Mouse (Mus musculus): ENCODE measurements around the gene Cryba1.
"Not testable (repeated sequence)": the region's sequence is repeated elsewhere in the genome, so short reads cannot be mapped to it uniquely, and the experiment has no call there.

Gene Cryba1

DNA sequence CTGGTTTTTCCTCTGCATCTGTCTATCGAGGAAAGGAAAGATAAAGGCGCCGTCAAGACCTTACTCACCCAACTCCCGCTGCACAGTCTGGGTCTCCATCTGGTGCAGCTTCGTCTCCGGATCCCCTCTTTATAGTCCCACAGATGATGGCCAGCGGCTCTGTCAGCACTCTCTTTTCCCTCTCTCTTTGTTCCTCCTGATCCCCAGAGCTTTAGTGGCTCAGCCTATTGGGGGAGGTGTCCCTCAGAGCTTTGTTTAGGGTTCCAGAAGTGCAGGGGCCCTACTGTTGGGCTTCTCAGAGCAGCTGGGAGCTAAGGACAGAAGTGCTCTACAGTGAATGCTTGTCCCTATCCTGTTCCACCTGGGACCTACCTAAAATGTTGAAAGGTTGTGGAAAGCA lies at the start of gene Cryba1:
Gene Cryba1 (minus strand): TSS at position 101 of the 400 bp plus-strand sequence.
- in situ Hi-C loops (cut with MboI, MseI) = no loop called here

DNA sequence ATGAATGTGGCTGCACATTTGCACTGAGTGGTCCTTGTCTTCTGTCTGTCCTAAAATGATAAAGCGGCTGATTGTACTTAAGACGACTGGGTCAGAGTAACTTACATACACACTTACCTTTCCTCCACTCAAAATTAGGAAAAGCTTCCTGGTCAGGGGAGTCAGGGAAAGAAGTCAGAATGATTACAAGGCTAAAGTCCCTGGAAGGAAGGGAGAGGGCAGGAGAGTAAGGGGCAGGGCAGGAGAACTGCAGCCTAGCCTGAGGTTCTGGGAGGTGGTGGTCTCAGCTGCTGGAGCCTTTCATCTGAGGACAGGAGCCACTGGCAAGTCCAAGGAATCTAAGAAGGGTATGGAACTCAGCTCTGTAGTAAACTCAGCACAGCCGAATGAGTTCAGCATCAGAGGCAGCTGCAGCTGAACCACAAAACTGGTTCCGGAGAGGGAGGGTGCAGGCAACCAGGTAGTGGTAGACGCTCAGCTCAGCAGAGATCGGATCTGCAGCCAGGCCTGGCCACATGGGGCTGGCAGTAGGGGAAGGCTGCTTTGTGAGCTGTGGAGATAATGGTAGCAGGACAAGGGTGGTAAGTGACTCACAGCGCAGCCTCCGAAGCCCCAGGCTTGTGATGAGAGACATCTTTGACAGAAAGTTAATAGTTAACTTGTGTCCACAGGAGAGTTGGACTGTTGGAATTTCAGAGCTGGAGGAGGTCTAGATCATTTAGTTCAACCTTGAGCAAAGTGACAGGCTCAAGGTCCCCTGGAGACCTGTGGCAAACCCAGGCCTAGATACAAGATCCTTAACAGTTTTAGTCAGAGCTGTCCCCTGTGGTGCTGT lies 47.0 kb upstream of the Cryba1 start:
- in situ Hi-C loops (cut with MboI, MseI) = no loop called here

DNA sequence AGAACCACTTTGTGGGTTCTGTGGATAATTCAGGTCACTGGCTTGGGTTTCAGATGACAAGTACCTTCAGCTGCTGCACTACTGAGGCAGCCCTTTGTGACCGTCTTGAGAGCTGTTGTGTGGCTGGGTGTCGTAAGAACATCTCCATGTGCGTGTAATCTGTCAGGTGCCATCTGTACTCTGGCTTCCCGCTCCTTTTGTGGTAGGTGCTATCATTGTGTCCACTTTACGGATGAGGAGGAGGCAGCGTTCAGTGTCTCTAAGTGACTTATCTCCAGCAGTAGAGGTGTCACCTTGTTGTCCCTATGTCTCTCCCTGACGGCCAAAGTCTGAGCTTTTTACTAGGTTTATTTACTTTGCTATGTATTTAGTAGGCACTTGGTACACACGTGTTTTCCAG lies 45.3 kb upstream of the Cryba1 start:
- in situ Hi-C loops (cut with MboI, MseI) = no loop called here

DNA sequence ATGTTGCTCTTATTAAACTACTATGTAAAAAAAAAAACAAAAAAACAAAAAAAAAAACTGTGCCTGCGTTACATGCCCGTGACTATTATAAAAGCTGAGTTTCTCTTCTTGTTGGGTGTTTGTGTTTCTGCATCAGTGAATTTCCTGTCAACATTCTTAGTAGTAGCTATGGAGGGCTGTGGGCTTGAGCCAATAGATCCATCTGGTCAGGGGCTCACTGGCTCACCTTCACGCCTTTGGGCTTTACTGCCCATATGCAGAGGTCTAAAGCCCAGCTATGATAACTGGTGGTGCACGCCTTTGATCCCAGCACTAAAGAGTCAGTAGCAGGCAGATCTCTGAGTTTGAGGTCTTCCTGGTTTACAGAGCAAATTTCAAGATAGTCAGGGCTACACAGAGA lies 44.4 kb upstream of the Cryba1 start:
- in situ Hi-C loops (cut with MboI, MseI) = no loop called here

DNA sequence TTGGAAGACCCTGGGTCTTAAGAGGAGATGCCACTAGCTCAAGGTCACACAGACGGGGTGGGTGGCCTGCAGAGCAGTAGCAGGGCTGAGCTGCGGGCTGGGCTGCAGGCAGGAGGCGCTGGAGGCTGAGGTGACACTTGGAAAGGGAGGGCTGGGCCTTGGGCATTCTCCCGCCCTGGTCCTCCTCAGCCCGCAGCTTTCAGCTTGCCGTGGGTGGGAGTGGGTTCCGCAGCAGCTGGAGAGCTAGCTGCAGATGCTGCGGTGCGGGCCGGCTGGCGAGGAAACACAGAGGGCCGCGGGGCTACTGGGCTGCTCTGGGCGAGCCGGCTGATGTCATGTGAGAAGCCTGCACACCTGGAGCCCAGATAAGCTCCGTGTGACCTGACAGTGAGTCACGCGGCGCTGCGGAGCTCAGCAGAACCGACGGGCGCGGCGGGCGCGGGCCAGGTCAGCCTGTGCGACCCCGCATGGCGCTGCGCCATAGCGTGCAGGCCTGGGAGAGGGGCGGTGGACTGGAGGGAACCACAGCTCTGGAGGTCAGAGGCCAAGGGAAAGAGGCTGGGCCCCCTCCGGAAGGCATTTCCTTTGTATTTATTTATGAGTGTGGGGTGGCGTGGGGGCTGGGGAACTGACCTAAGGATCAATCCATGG lies 41.4 kb upstream of the Cryba1 start:
- in situ Hi-C loops (cut with MboI, MseI) = no loop called here

DNA sequence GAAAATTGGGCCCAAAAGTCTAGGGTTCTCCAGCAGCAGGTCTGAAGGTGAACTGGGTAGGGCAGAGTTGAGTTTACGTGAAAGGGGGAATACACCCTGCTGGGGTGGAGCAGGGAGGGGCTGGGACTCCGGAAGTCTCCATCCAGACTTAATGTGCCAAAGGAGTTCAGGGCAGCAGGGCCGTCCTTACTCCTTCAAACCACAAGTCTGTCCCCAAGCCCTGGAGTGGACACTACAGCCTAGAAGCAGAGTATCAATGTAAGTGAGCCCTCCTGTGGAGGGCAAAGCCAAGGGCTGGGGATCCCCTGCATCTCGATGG lies 40.3 kb upstream of the Cryba1 start:
- in situ Hi-C loops (cut with MboI, MseI) = no loop called here

DNA sequence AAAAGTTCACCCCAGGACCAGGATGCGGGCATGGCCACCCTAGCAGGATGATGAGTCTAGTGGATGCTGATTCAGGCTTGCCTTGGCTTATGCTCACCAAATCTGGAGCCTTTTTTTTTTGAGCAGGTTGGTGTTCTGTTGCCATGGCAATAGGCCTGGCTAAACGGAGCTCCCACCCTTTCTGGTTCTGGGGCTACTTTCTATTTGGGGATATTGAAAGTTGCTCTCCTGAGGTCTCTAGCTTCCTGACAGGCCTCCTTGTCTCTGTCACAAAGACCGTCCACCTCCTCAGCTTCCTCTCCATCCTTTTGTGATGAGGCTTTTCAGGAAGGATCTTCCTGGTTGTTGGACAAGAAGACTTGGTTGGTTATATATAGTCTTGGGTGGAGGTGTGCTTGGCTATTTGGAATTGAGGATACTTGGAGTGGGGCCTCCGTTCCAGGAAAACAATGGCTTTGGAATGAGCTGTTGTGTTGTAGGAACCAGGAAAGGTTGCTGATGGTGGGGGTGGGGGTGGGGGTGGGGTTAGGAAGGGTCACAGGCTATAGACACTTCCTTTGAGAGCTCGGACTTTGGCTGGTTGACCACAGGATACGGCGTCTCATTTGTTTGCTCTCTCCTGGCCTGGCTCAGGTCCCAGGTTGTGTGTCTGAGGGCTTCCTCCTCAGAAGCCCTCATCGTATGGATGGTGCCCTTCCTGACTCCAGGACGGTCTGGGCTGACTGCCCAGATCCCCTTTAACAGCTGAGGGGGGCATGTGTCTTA lies 39.8 kb upstream of the Cryba1 start:
- in situ Hi-C loops (cut with MboI, MseI) = no loop called here

DNA sequence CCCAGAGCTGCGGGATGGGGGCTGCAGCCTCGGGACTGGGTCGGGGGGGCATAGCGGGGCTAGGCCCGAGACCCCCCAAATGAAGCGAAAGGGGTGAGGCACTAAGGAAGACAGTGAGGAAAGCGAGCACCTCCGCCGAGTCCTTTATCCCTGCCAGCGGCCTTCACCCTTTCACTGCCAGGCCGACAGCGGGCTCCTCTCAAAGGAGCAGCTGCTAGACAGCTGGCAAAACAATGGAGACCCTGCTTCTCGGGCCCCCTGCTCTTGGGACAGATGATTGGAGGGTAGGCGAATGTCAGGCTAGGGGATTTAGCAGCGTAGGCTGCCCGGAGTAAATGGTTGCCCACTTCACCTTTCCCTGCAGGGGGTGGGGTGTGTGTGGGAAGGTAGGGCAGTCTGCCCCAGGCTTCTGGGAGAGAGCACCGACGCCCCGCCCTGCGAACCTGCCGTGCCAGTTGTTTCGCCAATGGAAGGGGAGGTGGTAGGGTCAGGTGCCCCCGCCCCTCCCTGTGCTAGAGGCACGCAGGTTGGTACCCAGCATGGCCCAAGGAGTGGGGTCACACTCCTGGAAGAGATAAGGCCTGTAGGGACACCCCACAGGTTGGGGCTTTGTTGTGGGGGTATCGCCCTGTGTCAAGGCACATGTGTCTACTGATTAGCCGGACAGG lies 38.7 kb upstream of the Cryba1 start:
- in situ Hi-C loops (cut with MboI, MseI) = no loop called here

DNA sequence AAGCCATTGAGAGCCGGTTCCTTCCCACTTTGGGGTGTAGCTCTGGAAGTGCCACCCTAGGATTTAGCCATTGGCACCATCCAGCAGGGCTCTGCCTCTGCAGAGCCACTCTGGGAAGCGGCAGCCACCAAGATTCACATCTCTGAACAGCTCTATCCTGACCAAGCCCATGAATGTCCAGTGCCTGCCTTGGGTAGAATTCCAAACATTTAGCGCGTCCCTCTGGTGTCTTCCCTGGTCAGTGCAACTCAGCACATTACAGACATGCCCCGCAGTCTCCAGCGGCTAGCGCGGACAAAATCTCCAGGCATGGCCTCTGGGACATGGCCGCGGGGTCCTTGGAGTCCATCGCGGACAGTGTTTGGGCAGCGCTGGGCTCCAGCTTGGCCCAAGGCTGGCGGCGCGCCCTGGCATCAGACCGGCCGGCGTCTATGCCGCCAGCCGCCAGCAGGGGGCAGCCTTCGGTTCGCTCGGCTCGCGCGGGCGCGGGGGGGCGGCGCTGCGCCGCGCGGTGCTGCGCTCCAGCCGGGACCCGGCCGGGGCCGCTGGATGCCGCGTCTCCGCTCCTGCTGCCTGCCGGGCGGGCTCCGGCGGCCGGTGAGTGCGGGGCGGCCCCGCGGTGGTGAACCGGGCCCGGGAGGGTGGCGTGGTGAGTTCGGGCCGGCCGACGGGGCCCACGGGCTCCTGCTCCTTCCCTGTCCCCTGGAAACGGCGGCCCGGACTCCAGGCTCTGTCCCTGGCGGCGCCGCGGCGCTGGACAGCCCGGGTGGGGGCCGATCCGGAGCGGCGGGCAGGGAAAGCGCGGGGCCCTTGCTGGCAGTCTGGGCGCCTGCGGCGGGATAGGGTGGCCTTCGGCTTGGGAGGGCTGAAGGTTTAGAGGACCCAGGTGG lies 37.9 kb upstream of the Cryba1 start, which contains the start of gene Myo18a:
Gene Myo18a (plus strand): TSS at position 464 of the 890 bp plus-strand sequence.
- in situ Hi-C loops (cut with MboI, MseI) = no loop called here

DNA sequence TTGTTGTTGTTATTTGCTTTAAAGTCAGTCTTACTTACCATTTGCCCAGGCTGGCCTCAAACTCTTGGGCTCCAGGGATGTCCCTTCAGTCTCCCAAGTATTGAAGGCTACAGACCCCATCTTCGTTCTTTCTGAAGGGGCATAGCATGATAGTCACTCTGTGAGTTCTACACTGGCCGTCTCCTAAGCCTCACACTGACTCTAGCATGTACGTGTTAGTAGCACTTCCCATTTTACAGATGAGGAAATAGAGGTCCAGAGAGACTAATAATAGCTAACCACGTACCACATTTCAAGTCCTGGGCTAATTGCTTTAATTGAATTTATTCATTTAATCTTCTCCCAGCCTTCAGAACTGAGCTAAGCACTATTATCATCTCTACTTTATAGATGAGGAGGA lies 34.9 kb upstream of the Cryba1 start:
- in situ Hi-C loops (cut with MboI, MseI) = no loop called here

DNA sequence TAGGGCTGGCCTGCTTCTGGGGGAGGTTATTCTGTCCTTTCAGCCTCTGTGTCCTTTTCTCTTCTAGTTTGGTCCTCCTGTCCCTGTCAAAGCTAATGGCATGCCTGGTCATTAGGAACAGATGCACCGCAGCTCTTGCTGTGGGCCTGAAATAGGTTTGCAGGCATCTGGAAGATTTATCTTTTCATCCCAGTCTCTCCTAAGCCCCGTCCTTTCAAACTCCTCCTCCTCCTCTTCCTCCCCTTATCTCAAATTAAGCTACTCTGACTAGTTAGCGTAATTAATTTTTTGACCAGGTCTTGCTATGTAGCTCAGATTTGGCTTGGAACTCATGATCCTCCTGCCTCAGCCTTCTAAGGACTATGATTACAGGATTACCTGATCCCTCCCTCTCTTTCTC lies 28.4 kb upstream of the Cryba1 start:
- in situ Hi-C loops (cut with MboI, MseI) = no loop called here

DNA sequence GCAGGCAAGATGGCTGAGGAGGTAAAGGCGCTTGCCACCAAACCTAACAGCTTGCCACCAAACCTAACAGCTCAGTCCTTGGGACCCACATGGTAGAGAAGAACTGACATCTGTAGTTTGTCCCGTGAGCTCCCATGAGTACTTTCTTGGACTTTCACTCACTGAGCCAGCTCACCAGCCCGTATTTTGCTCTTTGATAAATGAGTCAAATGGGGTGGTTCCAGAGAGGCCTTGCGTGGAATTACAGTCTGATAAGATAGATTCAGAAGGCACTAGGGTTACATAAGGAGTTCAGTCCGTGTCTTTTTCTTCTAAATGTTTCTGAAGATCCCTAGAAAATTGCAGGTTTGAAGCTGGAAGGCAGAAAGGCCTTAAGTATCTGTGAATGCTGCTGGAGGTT lies 27.4 kb upstream of the Cryba1 start:
- in situ Hi-C loops (cut with MboI, MseI) = no loop called here

DNA sequence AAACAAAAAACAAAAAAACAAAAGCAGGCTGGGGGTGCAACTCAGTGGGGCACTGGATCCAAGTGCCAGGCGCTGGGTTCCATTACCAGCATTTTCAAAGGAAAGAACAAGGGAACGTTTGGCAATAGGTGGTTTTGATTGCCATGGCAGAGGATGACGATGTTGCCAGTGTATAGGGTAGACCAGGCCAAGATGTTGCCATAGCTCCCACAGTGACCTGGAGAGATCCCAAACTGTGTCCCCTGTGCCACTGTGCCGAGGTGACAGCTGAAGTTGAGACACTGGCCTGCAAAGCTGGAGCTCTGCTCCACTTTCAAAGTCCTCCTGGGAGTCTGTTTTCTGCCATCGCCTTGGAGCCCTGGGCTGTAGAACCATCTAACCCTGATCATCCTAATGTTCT lies 23.9 kb upstream of the Cryba1 start:
- in situ Hi-C loops (cut with MboI, MseI) = no loop called here

DNA sequence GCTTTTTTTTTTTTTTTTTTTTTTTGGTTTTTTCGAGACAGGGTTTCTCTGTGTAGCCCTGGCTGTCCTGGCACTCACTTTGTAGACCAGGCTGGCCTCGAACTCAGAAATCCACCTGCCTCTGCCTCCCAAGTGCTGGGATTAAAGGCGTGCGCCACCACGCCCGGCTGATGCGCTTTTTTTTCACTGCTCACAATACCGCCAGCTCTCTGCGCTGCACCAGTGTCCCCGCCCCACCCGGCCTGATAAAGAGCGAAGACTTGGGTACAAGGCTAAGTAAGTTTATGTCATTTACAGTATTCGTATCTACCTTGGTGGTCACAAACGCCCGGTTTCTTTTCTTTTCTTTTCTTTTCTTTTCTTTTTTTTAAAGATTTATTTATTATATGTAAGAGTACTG lies 22.0 kb upstream of the Cryba1 start:
- in situ Hi-C loops (cut with MboI, MseI) = not testable (repeated sequence)

DNA sequence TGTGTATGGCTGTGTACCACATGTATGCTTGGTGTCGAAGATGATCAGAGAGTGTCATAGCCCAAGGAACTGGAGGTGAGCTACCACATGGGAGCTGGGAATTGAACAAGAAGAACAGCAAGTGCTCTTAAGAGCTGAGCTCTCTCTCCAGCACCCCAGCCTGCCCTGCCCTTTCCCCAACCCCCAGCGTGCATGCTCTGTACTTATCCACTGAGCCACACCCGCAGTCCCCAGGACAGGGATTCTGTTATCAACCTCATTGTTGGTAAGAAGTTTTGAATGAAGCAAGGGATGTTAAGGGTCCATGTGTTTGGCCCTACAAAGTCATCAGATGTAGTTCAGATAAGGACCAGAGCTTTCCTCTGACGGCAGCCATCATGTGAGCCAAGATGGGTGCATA lies 21.6 kb upstream of the Cryba1 start:
- in situ Hi-C loops (cut with MboI, MseI) = no loop called here

DNA sequence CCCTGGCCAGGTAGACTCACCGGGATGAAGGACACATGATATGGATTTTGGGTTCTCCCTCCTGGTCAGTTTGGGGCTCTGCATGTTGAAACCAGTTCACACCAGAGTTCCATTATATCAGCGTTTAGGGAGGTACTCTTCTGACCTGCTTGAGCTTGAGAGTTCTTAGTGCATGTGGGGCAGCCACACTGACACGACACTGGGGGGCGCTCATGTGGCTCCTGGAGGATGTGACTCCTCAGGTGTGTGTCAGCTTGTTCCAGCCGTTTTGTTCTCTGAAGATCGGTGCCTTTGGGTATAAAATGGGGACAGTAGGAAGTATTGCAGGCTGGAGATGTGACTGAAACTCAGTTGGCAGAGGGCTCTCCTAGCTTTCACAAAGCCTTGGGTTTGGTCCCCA lies 18.9 kb upstream of the Cryba1 start:
- in situ Hi-C loops (cut with MboI, MseI) = loop anchor here (5.0 kb wide), 2 partner anchors 73 to 213 kb away; no protein-coding TSS in a partner anchor

DNA sequence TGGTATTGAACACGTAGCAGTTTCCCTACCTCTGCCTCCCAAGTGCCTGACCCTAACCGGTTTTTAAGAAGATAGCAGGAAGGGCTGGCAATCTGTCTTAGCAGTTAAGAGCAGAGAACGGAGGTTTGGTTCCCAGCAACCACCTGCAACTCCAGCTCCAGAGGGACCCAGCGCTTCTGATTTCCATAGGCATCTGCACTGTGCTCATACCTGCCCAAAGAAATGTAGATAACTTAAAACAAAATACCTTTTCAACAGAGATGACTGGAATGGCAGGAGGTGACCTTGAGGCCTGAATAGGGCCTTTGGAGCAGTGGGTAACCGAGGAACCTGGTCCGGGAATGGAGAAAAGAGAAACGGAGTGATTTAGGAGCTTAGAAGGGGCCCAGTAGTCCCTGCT lies 13.5 kb upstream of the Cryba1 start:
- in situ Hi-C loops (cut with MboI, MseI) = no loop called here

DNA sequence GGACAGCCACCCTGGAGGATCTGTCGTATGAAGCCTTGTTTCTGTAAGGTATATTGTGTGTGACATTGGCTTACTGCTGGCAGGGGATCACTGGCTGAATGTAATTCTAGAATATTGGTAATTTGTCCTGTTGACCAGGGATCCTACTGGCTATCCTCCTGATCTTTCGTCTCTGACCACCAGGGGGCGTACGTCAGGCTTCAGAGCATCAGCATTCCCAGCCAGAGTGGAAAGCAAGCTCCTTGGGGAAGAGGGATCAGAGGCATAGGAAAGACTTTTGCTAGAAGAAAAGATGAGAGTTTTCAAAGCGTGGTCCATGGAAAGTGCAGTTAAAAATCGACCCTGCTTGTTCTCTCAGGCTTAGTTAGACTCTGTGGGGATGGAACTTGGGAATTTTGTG lies 12.2 kb upstream of the Cryba1 start:
- in situ Hi-C loops (cut with MboI, MseI) = no loop called here

DNA sequence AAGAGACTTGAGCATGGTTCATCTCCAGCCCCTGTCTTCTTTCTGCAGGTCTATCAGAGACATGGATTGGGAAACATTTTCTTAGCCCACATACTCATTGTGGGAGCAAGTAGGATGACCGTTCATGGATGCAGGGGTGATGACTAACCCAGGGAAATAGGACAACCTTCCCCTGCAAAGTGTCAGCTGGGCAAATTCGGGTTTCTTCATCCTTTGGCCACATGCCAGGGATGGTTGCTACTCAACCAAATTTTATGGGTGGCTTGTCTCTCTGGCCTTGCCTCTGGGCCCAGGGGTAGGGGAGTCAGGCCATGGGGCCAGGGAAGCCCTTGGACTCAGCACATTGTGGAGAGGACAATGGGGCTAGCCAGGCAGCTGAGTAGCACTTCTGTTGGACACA lies 3.5 kb upstream of the Cryba1 start:
- in situ Hi-C loops (cut with MboI, MseI) = no loop called here

DNA sequence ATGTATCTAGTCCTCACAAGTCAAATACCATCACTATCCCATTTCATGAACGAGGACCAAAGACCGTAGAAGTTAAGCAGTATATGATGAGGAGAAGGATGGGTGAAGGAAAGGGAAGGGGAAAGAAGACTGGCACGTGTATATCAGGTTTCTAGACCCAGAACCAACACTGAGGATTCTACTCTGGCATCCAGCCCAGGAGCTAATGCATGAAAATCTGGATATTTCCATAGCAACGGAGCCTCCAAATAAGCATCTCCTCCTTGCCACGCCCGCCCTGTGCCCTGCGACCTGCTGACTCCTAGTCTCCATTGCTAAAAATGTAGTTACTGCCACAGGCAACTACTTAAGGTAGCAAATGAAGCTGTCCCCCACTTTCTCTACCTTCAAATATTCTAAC lies 317 bp downstream of the Cryba1 start:
- in situ Hi-C loops (cut with MboI, MseI) = no loop called here

DNA sequence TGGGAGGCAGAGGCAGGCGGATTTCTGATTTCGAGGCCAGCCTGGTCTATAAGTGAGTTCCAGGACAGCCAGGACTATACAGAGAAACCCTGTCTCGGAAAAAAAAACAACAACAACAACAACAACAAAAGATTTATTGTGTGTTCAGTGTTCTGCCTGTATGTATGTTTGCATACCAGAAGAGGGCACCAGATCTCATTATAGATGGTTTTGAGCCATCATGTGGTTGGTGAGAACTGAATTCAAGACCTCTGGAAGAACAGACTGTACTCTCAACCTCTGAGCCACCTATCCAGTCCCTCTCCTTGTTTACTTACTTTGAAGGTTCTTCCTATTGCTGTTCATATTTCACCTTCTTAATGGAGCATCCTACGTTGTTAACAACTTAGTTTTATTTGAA lies 3.7 kb downstream of the Cryba1 start:
- in situ Hi-C loops (cut with MboI, MseI) = no loop called here
